Mouse (Mus musculus) embryonic facial prominence, embryonic 11.5 days (tissue): ENCODE results near the gene Sec22a. TPM values are rescaled to one million over a fixed set of nuclear protein-coding genes. Genes with fewer than 3 reads are reported as not detected.

Experiments used
- ATAC-seq: fragments of 200-750 bp; cut with Nextera tagmentation; replicated peaks from 2 replicates; pipeline ENCODE4 v1.8.0; 2017; ENCODE audit warnings: low read depth; ENCODE audit not compliant: insufficient number of reproducible peaks, low FRiP score, low TSS enrichment
- DNase-seq: peaks from one replicate; pipeline ENCODE4 v3.0.0-alpha.2; 2015; ENCODE audit warnings: low spot score
- H3K27ac ChIP-seq: fragments of 300-500 bp; sonication (generic); replicated peaks from 2 replicates; pipeline ENCODE4 v1.5.1; 2014; ENCODE audit warnings: mild to moderate bottlenecking, low read depth, low read length, control low read depth
- H3K27me3 ChIP-seq: fragments of 300-500 bp; sonication (generic); 2 replicates; pipeline ENCODE4 v1.6.1; 2014; ENCODE audit warnings: mild to moderate bottlenecking, low read length, moderate library complexity, mixed read lengths; ENCODE audit not compliant: control insufficient read depth, insufficient read depth
- H3K36me3 ChIP-seq: fragments of 300-500 bp; sonication (generic); replicated peaks from 2 replicates; pipeline ENCODE4 v1.6.1; 2014; ENCODE audit warnings: low read depth, mild to moderate bottlenecking, low read length, moderate library complexity, mixed read lengths; ENCODE audit not compliant: control insufficient read depth, insufficient read depth
- H3K4me1 ChIP-seq: fragments of 300-500 bp; sonication (generic); 2 replicates; pipeline ENCODE4 v1.6.1; 2014; ENCODE audit warnings: low read length, mixed read lengths; ENCODE audit not compliant: control insufficient read depth, insufficient read depth
- H3K4me2 ChIP-seq: fragments of 300-500 bp; sonication (generic); 2 replicates; pipeline ENCODE4 v1.6.1; 2014; ENCODE audit warnings: low read depth, mild to moderate bottlenecking, control low read depth, low read length, moderate library complexity
- H3K4me3 ChIP-seq: fragments of 300-500 bp; sonication (generic); 2 replicates; pipeline ENCODE4 v1.5.1; 2014; ENCODE audit warnings: low read depth, low read length, control low read depth
- H3K9ac ChIP-seq: fragments of 300-500 bp; sonication (generic); replicated peaks from 2 replicates; pipeline ENCODE4 v1.6.1; 2014; ENCODE audit warnings: mild to moderate bottlenecking, control low read depth, low read length
- H3K9me3 ChIP-seq: fragments of 300-500 bp; sonication (generic); replicated peaks from 2 replicates; pipeline ENCODE4 v1.6.1; 2016; ENCODE audit warnings: mild to moderate bottlenecking, low read length, inconsistent platforms, mixed read lengths; ENCODE audit not compliant: control insufficient read depth
- WGBS: fragments of 180-500 bp; shearing (Covaris S2); extraction: QIAGEN DNeasy Blood & Tissue Kit; methylation state at CpG from one replicate; pipeline ENCODE4 v1.1.7; 2014; 5-methylcytosine and 5-hydroxymethylcytosine counted together
- polyA plus RNA-seq: library from polyadenylated mRNA; unstranded; fragments of >200 nt; fragmentation: Nextera tagmentation; extraction: Ambion mirVana; gene quantifications from 2 replicates; pipeline ENCODE4 v1.2.1, GENCODE M21; 2014

Gene Sec22a
- 34.2 and 36.8 TPM in 2 replicates for polyA plus RNA-seq

DNA sequence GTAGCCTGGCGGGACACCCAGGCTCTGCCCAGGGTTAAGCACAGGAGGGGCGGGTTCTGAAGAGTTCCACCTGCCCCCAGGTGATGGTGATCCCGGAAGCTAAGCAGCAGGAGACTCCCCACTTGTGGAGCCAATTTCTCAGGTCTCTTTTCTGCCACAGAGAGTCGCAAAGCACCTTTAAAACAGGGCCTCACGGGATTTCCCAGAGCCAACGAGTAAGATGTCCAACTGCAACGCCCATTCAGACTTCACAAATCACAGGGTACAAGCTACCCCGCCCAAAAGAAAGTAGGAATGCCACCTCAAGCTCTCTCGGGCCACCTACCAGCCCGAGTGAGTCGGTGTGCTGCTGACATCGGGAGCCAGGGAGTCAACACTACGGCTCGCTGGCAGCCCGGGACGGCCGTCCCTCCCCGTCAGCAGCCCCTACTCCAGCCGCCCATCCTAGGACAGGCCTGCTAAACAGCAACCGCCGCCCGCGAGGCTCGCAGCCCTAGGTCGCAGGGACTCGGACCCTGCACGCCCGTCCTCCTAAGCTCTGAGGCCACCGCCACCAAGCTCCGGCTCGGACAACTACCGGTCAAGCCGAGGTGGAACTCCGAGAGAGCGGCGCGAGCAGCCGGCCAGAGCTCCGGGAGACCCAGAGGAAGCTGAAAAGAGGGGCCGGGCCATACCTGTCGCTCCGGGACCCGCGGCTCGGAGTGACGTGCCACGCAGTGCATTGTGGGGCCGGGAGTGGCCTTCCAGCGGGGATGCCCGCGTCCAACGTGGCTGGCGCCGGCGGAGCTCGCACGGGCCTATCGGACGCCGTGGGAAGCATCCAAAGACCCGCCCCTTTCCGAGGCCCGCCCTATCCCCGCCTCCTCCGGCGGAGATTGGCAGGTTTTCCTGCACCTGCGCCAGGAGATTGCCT lies at the start of gene Sec22a:
TSS of gene Sec22a (minus strand) at position 769 of the 913 bp plus-strand sequence.
- peak; percentile 97 for DNase-seq
- H3K9me3 ChIP-seq: no peaks in the 10 kb centered on the region
- H3K36me3 ChIP-seq: no peaks in the 10 kb centered on the region
- H3K27me3 ChIP-seq: no peaks in the 10 kb centered on the region
- no peaks in the 10 kb centered on the region for H3K4me1 ChIP-seq
- H3K4me2 ChIP-seq: peak within 1 kb of the TSS; percentile 54
- ATAC-seq: peak; percentile 97
- H3K4me3 ChIP-seq: peak within 1 kb of the TSS; percentile 84
- under 1% methylated on average over 67 of the region's 67 CpGs for WGBS
- peak within 1 kb of the TSS; percentile 52; the same call in 1 of the 2 replicates for H3K27ac ChIP-seq
- peak within 1 kb of the TSS; percentile 88 for H3K9ac ChIP-seq

DNA sequence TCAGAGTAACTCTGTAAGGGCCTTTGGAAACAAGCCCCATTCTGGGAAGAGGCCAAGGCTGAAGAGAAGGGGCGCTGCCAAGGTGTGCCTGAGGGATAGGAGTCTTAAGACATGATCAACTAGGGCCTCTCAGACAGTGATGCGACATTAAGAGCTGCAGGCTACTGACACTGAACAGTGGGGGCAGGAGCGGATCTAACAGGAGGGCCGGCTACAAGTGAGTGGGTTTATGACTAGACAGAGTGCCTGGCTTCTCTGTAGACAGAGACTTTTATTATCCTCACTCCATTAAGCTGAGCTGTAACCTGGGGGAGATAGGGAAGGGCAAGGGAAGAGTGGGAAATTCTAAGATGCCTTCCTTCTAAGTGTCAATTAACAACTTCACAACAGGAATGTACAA lies 43.0 kb upstream of the Sec22a start:
- H3K9ac ChIP-seq: no peak overlapping the region
- DNase-seq (no peak), ATAC-seq (no peak)
- no peaks in the 10 kb centered on the region for H3K9me3 ChIP-seq
- H3K4me2 ChIP-seq: no peak overlapping the region
- H3K4me1 ChIP-seq: no peaks in the 10 kb centered on the region
- 73% methylated on average over 4 of the region's 4 CpGs for WGBS
- H3K36me3 ChIP-seq: no peaks in the 10 kb centered on the region
- H3K27me3 ChIP-seq: no peaks in the 10 kb centered on the region
- no peak overlapping the region for H3K27ac ChIP-seq
- H3K4me3 ChIP-seq: no peak overlapping the region

DNA sequence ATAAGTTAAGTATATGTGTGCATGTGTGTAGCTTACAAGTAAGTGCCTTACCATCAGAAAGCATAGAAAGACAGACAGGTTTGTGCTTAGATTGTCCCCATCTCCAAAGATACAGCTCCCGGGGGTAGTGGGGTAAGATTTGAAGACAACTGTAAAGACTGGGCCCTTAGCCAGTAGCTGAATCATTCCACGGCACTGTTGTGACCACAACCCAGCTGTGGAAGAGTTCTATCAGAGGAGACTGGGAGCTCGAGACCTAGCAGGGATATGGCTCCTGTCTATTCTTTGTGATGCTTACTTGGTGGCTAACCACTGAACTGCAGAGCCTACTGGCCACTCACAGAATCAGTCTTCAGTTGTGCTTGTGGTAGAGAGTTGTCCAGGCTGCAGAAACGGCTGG lies 42.4 kb upstream of the Sec22a start:
- Histone ChIP-seq H3K4me1 (no peaks in the 10 kb centered on the region), H3K4me3 (no peak overlapping the region), H3K4me2 (no peak overlapping the region), H3K27me3 (no peaks in the 10 kb centered on the region), H3K27ac (no peak overlapping the region), H3K9ac (no peak overlapping the region), H3K9me3 (no peaks in the 10 kb centered on the region), H3K36me3 (no peaks in the 10 kb centered on the region)
- ATAC-seq (no peak), DNase-seq (no peak)
- 87% methylated on average over 4 of the region's 4 CpGs for WGBS

DNA sequence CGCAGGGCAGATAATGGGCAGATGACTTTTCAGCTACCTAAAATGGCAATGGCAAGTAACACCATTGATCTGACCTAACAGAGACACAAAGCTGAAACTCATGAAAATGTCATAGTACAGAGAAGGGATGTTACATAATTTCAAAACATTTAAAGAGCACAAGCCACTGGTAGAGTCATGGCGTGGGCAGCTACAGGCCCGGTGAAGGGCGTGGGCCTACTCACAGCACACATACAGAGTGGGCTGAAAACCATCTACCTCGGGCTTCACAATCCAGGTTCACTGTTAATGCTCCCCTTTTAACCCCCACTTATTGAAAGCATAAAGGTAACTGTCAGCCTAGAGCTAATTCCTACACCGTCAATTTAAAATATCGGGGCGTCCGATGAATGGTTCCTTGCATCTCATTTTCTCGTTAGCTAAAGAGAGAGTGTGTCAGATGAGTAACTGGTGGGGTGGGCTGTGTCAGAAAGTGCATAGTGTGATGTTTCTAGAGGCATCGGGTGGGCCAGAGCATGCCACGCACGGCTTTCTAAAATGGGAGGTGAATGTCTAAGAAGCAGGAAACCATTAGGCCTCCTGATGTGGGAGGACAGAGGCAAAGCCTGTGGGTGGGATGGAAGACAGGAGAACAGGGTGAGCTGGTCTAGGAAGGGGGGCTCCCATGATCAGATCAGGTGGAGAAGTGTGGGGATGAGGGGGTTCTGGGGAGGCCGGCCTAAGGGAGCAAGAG lies 41.8 kb upstream of the Sec22a start:
- H3K4me1 ChIP-seq: no peaks in the 10 kb centered on the region
- ATAC-seq (no peak), DNase-seq (no peak)
- H3K27ac ChIP-seq: no peak overlapping the region
- no peak overlapping the region for H3K4me2 ChIP-seq
- H3K4me3 ChIP-seq: no peak overlapping the region
- no peaks in the 10 kb centered on the region for H3K9me3 ChIP-seq
- H3K9ac ChIP-seq: no peak overlapping the region
- WGBS: 93% methylated on average over 14 of the region's 14 CpGs
- no peaks in the 10 kb centered on the region for H3K27me3 ChIP-seq
- H3K36me3 ChIP-seq: no peaks in the 10 kb centered on the region

DNA sequence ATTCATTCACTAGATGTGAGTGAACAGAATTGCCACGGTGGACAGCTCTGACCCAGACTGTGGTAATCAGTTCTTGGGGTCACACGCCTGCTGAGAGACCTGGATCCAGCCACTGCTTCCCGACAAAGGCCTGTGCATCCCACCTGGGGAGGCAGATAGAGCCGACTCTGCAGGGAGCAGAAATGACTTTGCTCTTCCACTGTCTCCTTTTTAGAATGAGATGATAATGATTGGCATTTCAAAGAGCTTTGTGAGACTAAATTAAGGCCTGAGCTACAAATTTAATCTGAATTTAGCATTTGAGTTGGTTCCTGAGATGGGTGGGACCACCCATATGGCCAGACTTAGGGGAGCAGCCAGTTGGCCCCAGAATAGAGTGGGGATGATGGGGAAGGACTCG lies 41.1 kb upstream of the Sec22a start:
- Histone ChIP-seq H3K4me2 (no peak overlapping the region), H3K4me3 (no peak overlapping the region), H3K4me1 (no peaks in the 10 kb centered on the region), H3K36me3 (no peaks in the 10 kb centered on the region), H3K27me3 (no peaks in the 10 kb centered on the region), H3K9ac (no peak overlapping the region), H3K27ac (no peak overlapping the region), H3K9me3 (no peaks in the 10 kb centered on the region)
- no peak for DNase-seq
- ATAC-seq: no peak
- WGBS: 51% methylated on average over 5 of the region's 5 CpGs

DNA sequence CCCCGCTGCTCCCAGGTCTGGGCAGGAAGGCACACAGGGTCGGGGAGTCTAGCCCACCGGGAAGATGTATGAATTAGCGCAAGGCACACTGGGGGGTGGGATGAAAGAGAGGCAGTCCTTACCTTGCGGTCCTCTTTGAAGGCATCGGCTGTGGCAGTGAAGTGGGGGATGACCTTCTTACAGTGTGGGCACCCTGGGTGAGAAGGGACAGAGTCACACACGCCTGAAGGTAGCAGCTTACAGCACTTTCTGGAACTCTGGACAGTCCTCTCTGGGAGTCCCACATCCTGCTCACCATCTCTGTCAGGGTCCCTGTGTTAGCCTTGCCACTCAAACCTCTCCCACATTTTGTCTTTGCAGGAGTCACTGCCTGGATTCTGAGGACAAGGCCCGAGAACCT lies 40.2 kb upstream of the Sec22a start:
- WGBS: 88% methylated on average over 8 of the region's 8 CpGs
- Histone ChIP-seq H3K27ac (no peak overlapping the region), H3K27me3 (no peaks in the 10 kb centered on the region), H3K4me3 (no peak overlapping the region), H3K9ac (no peak overlapping the region), H3K9me3 (no peaks in the 10 kb centered on the region), H3K4me1 (no peaks in the 10 kb centered on the region), H3K4me2 (no peak overlapping the region), H3K36me3 (no peaks in the 10 kb centered on the region)
- no peak for DNase-seq
- ATAC-seq: no peak

DNA sequence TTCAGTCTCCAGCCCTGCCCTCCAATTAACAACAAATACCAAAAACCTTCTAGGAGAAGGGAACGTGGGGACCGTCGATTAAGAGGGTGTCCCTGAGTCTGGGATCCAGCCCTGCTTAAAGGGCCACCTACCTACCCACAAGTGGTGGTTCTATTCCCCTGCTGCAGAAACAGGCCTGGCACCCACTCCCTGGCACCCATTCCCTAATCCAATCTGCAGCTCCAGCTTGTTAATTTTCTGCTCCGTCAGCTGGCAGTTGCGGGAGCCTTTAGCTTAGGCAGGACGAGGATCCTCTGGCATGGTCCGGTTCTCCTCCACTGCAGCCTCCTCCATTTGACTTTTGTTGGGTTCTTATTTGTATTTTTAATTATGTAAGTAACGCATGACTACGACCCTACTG lies 39.6 kb upstream of the Sec22a start:
- Histone ChIP-seq H3K9ac (no peak overlapping the region), H3K27ac (no peak overlapping the region), H3K4me2 (no peak overlapping the region), H3K4me1 (no peaks in the 10 kb centered on the region), H3K36me3 (no peaks in the 10 kb centered on the region), H3K4me3 (no peak overlapping the region), H3K27me3 (no peaks in the 10 kb centered on the region), H3K9me3 (no peaks in the 10 kb centered on the region)
- 92% methylated on average over 9 of the region's 9 CpGs for WGBS
- ATAC-seq (no peak), DNase-seq (no peak)

DNA sequence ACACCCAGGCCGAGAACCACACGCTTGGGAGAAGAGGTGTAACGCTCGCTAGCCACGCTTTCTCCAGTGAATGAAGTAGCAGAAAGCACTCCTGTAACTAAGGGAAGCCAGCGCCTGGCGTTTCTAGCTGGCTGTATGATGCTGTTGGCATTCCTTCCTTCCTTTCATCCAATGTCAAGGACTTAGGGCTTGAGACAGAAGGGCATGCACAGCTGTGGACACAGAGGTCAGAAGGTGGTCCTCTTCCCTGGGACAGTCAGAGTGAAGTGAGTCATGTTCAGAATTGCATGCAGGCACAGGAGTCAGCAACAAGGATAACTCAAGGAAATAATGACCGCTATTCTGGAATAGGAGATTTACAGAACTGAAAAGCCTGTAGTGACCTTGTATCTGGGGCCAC lies 29.1 kb upstream of the Sec22a start:
- H3K4me2 ChIP-seq: no peak overlapping the region
- no peaks in the 10 kb centered on the region for H3K27me3 ChIP-seq
- DNase-seq (no peak), ATAC-seq (no peak)
- no peak overlapping the region for H3K4me3 ChIP-seq
- WGBS: 84% methylated on average over 8 of the region's 8 CpGs
- H3K9me3 ChIP-seq: no peaks in the 10 kb centered on the region
- H3K4me1 ChIP-seq: no peaks in the 10 kb centered on the region
- no peaks in the 10 kb centered on the region for H3K36me3 ChIP-seq
- H3K9ac ChIP-seq: no peak overlapping the region
- no peak overlapping the region for H3K27ac ChIP-seq
